Mouse (Mus musculus) Patski (cell line): ENCODE measurements around the gene Tarbp2. TPM values are rescaled to one million over a fixed set of nuclear protein-coding genes. Genes with fewer than 3 reads are reported as not detected.

Experiments
- ATAC-seq: fragments of 100-300 bp; one replicate; pipeline ENCODE4 v1.8.0; 2021
- CTCF ChIA-PET: fragments of 350-600 bp; sonication (Branson Sonifier 250); formaldehyde crosslinking; loops from one replicate; lab custom pipeline; 2022; ENCODE audit warnings: inconsistent platforms; lab: Charles Lee
- POLR2A ChIA-PET: fragments of 350-600 bp; sonication (Branson Sonifier 250); formaldehyde crosslinking; loops from one replicate; lab custom pipeline; 2022; ENCODE audit warnings: antibody characterized with exemption, inconsistent platforms; lab: Charles Lee
- DNase-seq: peaks from one replicate; pipeline ENCODE4 v3.0.0-alpha.2; 2011; ENCODE audit warnings: low read depth, low spot score
- H3K27me3 ChIP-seq: fragments of 371-371 bp; one replicate; pipeline ENCODE4 v1.5.1; 2021
- CTCF ChIP-seq: fragments of 100-300 bp; IDR thresholded peaks from one replicate; pipeline ENCODE4 v1.5.1; 2021
- in situ Hi-C: fragments of 300-500 bp; cut with MboI; formaldehyde crosslinking; loops from 3 replicates; pipeline ENCODE4 v1.11.1; 2018; ENCODE audit warnings: low pct_unique_long_range_greater_than_20kb, mixed read lengths
- polyA plus RNA-seq: library from polyadenylated mRNA; unstranded; gene quantifications from one replicate; pipeline ENCODE4 v1.2.3, GENCODE M21; 2021

Tarbp2 gene
- polyA plus RNA-seq, 1 experiment from 2014 or later: 51.1 TPM

DNA sequence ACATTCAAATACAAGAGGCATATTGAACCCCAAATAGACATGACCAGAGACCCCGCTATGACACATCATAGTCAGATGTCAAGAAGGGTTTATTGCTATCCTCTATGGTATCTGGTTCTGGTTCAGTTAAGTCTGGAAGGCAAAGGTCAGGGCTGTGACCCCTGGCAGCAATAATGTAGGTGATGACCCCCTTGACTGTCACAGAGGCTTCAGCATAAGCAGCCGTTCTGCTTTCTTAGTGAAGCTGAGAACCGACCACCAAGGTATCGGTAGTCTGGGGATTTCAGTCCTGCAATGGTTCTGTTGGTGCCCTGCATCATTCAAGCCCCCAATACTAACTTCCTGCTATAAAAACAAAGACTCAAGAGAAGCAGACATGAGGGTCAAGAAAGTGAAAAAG lies 13.6 kb downstream of the Tarbp2 start:
- ChIA-PET POLR2A (interaction anchor here (1.1 kb wide), 1 partner anchor 20 kb away, joined by 4 read pairs; no protein-coding TSS in a partner anchor), CTCF (no interaction called here)
- in situ Hi-C loops: no loop called here
- no peak for DNase-seq
- no peaks in the 10 kb centered on the region for H3K27me3 ChIP-seq
- ATAC-seq: no peak
- no peak for TF ChIP-seq CTCF

DNA sequence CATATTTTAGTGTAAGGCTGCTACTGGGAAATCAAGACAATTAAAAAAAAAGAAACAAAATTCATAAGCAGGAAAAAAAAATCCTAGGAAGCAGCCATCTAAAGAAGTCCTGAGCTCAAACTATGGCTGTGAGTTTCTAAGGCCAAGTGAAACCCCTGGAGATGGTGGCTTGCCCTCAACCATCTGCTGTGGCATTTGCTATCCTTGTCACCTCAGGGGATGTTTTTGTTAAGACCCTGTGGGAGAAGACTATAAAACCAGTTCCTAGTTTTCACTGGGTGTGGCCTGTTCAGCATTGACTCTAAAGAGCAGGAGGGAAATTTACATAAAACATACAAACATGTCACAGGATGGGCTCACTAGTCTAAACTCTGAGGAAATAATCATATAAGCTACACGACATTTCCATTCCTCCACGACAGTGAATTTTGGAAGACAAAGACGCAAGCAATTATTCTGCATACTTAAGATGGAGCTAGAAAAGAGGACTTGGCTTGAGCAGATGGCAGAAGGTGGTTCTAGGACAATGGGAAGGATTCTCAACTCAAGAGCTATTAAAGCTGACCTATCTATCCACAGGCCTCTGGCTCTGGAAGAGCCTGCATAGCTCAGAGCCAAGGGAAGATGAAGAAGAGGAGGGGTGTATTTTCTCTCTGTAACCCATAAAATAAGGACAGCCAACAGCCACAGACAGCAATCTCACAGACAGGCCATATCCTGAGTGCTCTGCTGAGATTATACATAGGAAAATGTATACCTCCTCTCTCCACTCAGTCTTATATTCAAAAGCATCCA lies 14.3 kb downstream of the Tarbp2 start:
- DNase-seq: no peak
- CTCF ChIA-PET: no interaction called here
- H3K27me3 ChIP-seq: no peaks in the 10 kb centered on the region
- no peak for ATAC-seq
- POLR2A ChIA-PET: interaction anchor here (1.1 kb wide), 1 partner anchor 20 kb away, joined by 4 read pairs; no protein-coding TSS in a partner anchor
- TF ChIP-seq CTCF: no peak
- in situ Hi-C loops: no loop called here

- no peak for ATAC-seq
- CTCF ChIA-PET: interaction anchor here (2.2 kb wide), 1 partner anchor 9 kb away, joined by 8 read pairs; the partner anchor contains the start of gene Npff
- in situ Hi-C loops: no loop called here
- H3K27me3 ChIP-seq: no peaks in the 10 kb centered on the region
- POLR2A ChIA-PET: no interaction called here
- TF ChIP-seq CTCF: no peak
- no peak for DNase-seq
Observed at GRCm38 (mm10) chr15:102533926-102534325, 15.9 kb downstream of the Tarbp2 start.

DNA sequence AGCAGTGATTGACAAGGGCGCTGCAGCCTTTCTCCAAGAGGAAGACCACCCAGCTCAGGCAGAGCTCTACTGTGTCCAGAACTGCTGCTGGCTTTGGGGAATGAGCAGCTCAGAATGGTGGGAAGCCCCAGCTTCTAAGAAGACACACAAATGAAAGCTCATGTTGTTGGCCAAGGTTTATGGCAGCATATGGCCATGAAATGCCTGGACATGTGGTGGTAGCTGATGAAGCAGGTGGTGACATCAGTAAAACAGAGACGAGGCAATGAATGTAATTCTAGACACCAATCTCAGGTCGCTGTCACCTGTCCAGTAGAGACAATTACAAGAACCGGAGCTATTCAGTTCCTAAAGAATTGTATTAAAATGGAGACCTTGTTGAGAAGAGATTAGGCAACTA lies 26.8 kb downstream of the Tarbp2 start:
- DNase-seq: no peak
- no peak for ATAC-seq
- no peaks in the 10 kb centered on the region for H3K27me3 ChIP-seq
- in situ Hi-C loops: no loop called here
- ChIA-PET CTCF (interaction anchor here (0.8 to 1.5 kb wide), 3 partner anchors 16 to 120 kb away, joined by 3 to 4 read pairs (median 3); no protein-coding TSS in a partner anchor), POLR2A (interaction anchor here (0.7 kb wide), 1 partner anchor 33 kb away, joined by 3 read pairs; no protein-coding TSS in a partner anchor)
- TF ChIP-seq CTCF: no peak

DNA sequence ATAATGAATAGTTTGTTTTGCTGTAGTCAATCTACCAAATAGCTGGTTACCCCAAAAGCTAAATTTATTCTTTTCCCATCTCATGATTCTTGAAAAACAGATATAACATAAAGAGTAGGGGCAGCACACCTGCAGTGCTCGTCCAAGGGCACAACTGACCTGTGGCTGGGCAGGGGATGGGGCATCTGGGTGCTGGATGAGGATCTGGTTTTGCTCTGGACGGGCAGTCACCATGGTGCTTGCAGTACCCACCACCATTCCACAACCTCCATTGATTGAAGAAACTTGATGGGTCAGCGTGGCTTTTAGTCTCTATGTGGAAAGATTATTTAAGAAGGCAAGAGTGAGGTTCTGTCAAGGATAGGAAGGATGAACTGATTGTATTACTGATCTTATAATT lies 28.3 kb downstream of the Tarbp2 start:
- TF ChIP-seq CTCF: no peak
- CTCF ChIA-PET: interaction anchor here (0.9 to 2.3 kb wide), 4 partner anchors 17 to 125 kb away, joined by 3 to 6 read pairs (median 3); no protein-coding TSS in a partner anchor

GRCm38 (mm10) chr15:102546677-102547427 lies 28.9 kb downstream of the Tarbp2 start:
- CTCF ChIA-PET: interaction anchor here (0.9 to 2.3 kb wide), 4 partner anchors 18 to 124 kb away, joined by 3 to 6 read pairs (median 3); no protein-coding TSS in a partner anchor

More for the DNA sequence above, 28.3 kb downstream of the Tarbp2 start:
- in situ Hi-C loops: no loop called here
- POLR2A ChIA-PET: no interaction called here
- no peaks in the 10 kb centered on the region for H3K27me3 ChIP-seq
- DNase-seq (no peak), ATAC-seq (no peak)

GRCm38 (mm10) chr15:102547478-102547877 lies 29.5 kb downstream of the Tarbp2 start:
- POLR2A ChIA-PET: no interaction called here
- no peak for ATAC-seq
- in situ Hi-C loops: no loop called here
- CTCF ChIA-PET: interaction anchor here (1.1 to 2.3 kb wide), 3 partner anchors 22 to 123 kb away, joined by 3 to 6 read pairs (median 3); no protein-coding TSS in a partner anchor
- no peak for TF ChIP-seq CTCF
- no peaks in the 10 kb centered on the region for H3K27me3 ChIP-seq
- DNase-seq: no peak

More at GRCm38 (mm10) chr15:102546677-102547427, 28.9 kb downstream of the Tarbp2 start:
- ATAC-seq (no peak), DNase-seq (no peak)
- in situ Hi-C loops: no loop called here
- POLR2A ChIA-PET: interaction anchor here (0.6 kb wide), 1 partner anchor 41 kb away, joined by 8 read pairs; no protein-coding TSS in a partner anchor
- no peaks in the 10 kb centered on the region for H3K27me3 ChIP-seq
- TF ChIP-seq CTCF: no peak

DNA sequence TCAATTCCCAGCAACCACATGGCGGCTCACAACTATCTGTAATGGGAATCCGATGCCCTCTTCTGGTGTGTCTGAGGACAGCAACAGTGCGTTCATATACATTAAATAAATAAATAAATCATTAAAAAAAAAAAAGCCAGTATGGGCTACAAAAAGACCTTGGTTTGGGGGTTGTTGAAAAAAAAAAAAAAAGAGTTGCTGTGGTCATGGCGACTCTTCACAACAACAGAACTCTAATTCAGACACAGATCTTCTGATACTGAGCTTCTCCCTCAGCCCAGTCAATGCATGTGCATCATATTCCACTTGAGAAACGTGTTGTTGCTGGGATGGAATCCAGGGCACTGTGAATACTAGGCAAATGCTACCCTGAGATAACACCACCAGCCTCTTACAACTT lies 34.6 kb downstream of the Tarbp2 start:
- TF ChIP-seq CTCF: no peak
- DNase-seq: no peak
- in situ Hi-C loops: loop anchor here (10.0 kb wide), 1 partner anchor 112 kb away; no protein-coding TSS in a partner anchor
- POLR2A ChIA-PET: interaction anchor here (0.6 kb wide), 1 partner anchor 24 kb away, joined by 3 read pairs; no protein-coding TSS in a partner anchor
- CTCF ChIA-PET: no interaction called here
- H3K27me3 ChIP-seq: no peaks in the 10 kb centered on the region
- no peak for ATAC-seq

DNA sequence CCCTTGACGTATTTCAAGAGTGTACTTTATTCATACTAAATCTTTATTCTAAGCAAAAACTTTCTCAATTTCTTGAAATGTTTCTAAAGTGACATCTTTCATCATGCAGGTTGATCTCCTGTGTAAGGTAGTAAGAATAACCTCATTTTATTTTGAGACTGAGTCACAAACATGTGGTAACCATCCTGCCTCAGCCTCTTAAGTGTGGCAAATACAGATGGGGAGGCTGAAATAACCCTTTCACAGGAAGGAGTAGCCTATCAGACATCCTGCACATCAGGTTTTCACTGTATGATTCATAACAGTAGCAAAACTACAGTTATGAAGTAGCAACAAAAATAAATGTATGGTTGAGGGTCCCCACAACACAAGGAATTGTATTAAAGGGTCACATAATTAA lies 37.6 kb downstream of the Tarbp2 start:
- TF ChIP-seq CTCF: no peak
- ChIA-PET POLR2A (no interaction called here), CTCF (no interaction called here)
- no peak for DNase-seq
- ATAC-seq: no peak
- in situ Hi-C loops: loop anchor here (10.0 kb wide), 1 partner anchor 109 kb away; no protein-coding TSS in a partner anchor
- H3K27me3 ChIP-seq: no peaks in the 10 kb centered on the region

DNA sequence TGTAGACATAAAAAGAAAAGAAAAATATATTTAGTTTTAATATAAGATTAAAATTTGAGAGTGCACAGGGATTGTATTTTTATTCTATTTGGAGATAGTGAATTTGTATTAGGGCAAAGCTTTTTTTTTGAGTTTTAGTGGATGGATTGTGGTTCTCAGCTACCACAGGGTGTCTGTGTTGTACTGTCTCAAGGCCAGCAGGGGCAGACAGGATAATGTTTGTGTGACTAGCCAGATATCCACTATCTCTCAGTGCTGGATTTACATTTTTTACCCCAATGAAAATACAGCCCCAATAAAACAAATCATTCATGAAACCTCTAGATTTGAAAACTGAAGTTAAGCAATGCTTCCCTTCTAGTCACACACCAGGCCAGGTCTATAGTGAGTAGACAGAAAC lies 39.6 kb downstream of the Tarbp2 start:
- ATAC-seq: no peak
- CTCF ChIA-PET: interaction anchor here (1.1 to 1.3 kb wide), 2 partner anchors 16 to 33 kb away, joined by 3 to 4 read pairs; partner anchors contain the start of gene Npff
- DNase-seq: no peak

More for the DNA sequence above, 39.6 kb downstream of the Tarbp2 start:
- POLR2A ChIA-PET: no interaction called here
- H3K27me3 ChIP-seq: no peaks in the 10 kb centered on the region
- in situ Hi-C loops: loop anchor here (10.0 kb wide), 1 partner anchor 107 kb away; no protein-coding TSS in a partner anchor
- peak; percentile 13 for TF ChIP-seq CTCF
